Mouse (Mus musculus): ENCODE measurements around the gene Rasa4.

The Rasa4 gene

DNA sequence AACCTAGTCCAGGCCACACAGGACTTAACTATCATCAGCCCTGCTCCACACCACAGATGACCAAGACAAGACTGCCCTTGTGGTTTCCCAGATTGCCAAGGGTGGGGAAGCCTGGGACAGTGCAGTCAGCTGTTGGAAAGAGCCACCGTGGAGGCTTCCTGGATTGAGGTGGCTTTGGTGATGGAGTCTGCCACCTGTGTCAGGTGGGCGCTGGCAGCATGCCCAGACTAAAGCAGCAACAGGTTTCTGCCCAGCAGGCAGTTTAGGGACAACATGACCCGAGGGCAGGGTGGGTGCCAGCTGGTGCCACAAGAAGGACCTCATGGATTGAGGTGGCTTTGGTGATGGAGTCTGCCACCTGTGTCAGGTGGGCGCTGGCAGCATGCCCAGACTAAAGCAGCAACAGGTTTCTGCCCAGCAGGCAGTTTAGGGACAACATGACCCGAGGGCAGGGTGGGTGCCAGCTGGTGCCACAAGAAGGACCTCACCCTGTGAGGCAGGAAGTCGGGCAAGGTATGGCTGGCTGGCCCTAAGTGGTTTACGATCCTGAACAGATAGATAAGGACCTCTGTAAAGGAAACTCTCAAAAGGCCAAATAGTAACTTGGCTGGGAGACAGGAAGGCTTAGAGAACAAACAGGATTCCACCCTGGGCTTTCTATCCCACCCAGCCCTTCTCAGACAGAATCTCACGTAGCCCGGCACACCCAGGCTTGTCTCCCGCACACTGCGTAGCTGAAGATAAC, 17.1 kb upstream of the Rasa4 start:
- in situ Hi-C loops (cut with MboI; ENCODE audit: low sequenced_read_pairs), result loop anchor here (10.0 kb wide), 1 partner anchor 92 kb away; the partner anchor contains the start of gene Ssc4d

- in situ Hi-C loops (cut with MboI; ENCODE audit: low sequenced_read_pairs), result loop anchor here (10.0 kb wide), 1 partner anchor 95 kb away; the partner anchor contains the start of gene Ssc4d
Observed at GRCm38 (mm10) chr5:136069411-136069810, 14.3 kb upstream of the Rasa4 start.

DNA sequence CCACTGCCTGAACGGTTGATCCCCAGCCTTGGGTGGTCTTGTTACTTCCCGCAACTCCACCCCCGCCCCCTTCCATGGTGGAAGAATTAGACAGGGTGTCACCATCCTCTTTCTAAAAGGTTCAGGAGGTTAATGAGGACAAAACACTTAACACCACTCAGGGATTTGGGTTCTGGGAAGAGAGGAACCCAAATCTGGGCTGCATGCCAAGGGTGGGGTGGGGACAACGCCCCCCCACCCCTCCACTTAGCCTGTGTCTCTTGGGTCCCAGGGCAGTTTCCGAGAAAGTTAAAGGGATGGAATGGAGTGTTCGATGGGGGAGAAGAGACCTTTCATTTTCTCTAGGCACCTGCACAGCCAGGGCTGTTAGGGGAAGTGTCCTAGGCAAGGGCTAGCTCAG, 10.7 kb upstream of the Rasa4 start:
- in situ Hi-C loops (cut with MboI; ENCODE audit: low sequenced_read_pairs), result no loop called here

DNA sequence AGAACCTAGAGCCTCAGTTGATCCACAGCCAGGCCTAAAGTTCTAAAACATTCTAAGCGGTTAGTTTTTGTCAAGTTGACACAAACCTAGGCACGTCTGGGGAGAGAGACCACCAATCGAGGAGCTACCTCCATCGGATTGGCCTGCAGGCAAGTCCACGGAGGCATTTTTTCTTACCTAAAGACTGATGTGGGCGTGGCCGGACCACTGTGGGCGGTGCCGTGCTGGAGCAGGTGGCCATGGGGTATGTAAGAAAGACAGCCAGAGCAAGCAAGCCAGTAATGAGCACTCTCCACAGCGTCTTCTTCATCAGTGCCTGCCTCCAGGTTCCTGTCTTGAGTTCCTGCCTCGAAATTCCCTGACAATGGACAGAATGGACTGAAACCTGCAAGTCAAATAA, 10.2 kb upstream of the Rasa4 start:
- in situ Hi-C loops (cut with MboI; ENCODE audit: low sequenced_read_pairs), result no loop called here

GRCm38 (mm10) chr5:136075076-136075475, 8.6 kb upstream of the Rasa4 start:
- in situ Hi-C loops (cut with MboI; ENCODE audit: low sequenced_read_pairs), result no loop called here

DNA sequence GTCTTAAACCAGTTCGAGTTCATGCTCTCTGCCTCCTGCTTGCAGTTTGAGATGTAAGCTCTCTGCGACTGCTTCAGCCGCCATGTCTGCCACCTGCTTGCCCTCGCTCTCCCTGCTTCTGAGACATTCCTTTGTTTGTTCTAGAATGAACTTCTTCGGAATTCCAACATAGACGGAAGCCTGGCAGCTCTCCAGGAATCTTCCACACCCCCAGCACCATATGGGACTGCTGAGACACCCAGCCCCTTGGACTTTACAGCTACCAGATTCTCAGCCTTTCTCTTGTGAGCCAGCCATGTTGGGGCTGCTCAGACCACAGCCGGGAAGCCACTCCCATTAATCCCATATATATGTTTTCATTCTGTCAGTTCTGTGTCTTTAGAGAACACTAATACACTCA, 7.4 kb upstream of the Rasa4 start:
- in situ Hi-C loops (cut with MboI; ENCODE audit: low sequenced_read_pairs), result no loop called here

DNA sequence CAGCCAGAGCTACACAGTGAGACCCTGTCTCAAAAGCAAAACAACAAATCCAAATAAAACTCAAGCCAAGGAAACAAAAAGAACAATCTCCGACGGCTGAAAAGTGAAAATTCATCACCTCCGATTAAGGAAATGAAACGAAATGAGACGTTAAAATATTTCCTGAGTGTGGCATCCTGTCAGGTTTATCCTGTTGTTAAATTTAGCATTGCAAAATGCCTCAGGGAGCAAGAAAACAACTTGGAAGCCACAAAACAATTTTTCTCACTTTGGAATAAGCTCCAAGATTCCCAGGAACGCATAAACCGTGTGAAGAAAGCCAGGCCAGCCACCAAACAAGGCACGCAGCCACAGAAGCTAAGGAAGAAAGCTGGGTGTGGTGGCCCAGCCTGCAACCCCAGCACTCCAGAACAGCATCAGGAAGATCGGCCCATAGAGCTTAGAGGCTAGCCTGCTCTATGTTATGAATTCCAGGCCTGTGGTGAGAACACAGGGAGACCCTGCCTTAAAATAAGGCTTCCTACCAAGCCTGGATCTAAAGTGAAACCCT, 6.6 kb upstream of the Rasa4 start:
- in situ Hi-C loops (cut with MboI; ENCODE audit: low sequenced_read_pairs), result no loop called here

GRCm38 (mm10) chr5:136078136-136078535, 5.6 kb upstream of the Rasa4 start:
- in situ Hi-C loops (cut with MboI; ENCODE audit: low sequenced_read_pairs), result no loop called here

DNA sequence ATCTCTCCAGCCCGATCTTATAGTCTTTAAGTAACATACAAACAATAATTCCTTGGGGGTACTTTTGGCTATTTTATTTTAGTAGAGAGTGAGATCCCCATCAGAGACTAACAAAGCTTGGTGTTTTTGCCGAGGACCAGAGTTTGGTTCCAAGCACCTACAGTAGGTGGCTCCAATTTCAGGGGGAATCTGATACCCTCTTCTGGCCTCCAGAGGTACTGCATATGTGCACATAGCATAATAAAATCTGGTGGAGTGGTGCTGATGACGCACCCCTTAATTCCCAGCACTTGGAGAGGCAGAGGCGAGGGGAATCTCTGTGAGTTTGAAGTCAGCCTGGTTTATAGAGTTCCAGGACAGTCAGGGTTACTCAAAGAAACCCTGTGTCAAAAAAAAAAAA, 1.4 kb upstream of the Rasa4 start:
- in situ Hi-C loops (cut with MboI; ENCODE audit: low sequenced_read_pairs), result no loop called here

- in situ Hi-C loops (cut with MboI; ENCODE audit: low sequenced_read_pairs), result no loop called here
Observed at GRCm38 (mm10) chr5:136084144-136084881, 597 bp downstream of the Rasa4 start.

GRCm38 (mm10) chr5:136084891-136085651, 1.4 kb downstream of the Rasa4 start:
- in situ Hi-C loops (cut with MboI; ENCODE audit: low sequenced_read_pairs), result no loop called here

DNA sequence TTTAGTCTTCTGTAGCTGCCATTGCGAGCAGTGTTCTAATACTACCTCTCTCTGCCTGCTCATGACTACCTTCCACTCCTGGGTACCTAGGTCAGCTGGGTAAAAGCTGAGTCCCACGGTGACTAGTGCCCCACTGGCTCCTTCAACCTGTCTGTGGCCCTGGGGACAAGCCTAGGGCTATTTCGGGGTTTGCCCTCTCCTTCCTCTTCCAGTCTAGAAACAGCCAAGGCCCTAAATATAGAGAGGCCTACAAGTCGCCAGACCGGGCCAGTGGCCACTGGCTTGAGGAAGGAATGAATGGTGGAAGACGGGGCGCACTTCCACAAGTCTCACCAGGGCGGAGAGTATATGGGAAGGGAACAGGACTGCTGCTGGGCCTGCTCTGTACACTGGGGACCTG, 2.6 kb downstream of the Rasa4 start:
- in situ Hi-C loops (cut with MboI; ENCODE audit: low sequenced_read_pairs), result no loop called here

- in situ Hi-C loops (cut with MboI; ENCODE audit: low sequenced_read_pairs), result no loop called here
Observed at GRCm38 (mm10) chr5:136088821-136089575, 5.3 kb downstream of the Rasa4 start.

GRCm38 (mm10) chr5:136091927-136092326, 8.2 kb downstream of the Rasa4 start:
- in situ Hi-C loops (cut with MboI; ENCODE audit: low sequenced_read_pairs), result no loop called here

DNA sequence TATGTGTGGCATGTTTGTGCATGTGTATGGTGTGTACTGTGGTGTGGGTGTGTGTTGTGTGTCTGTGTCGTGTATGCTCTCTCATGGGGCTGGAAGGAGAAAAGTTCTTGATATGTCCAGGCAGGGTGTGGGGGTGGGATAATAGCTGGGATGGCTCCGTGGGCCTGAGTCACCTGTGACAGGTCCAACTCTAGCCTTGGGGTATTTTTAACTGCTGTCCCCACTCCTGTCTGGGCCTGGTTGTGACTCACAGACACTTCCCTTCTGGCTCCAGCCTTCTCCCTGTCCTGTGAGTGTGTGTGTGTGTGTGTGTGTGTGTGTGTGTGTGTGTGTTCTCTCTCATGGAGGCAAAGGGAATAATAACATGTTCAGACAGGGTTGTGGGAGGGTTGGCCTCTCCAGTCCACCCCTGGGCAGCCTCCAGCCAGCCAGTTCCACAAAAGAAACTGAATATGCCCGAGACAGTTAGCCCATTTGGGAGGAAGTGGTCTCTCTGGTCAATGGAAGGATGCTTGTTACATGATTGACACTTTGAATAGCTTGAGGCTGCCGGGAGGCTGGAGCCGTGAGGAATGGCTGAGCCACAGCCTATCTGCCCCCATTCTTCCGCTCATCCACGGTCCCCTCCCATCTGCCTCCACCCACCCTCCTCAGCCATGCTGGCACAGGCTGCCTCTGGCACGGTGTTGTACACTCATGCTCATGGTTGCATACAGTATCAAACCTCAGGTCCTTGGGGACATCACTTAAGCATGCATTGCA, 10.7 kb downstream of the Rasa4 start:
- in situ Hi-C loops (cut with MboI; ENCODE audit: low sequenced_read_pairs), result no loop called here

DNA sequence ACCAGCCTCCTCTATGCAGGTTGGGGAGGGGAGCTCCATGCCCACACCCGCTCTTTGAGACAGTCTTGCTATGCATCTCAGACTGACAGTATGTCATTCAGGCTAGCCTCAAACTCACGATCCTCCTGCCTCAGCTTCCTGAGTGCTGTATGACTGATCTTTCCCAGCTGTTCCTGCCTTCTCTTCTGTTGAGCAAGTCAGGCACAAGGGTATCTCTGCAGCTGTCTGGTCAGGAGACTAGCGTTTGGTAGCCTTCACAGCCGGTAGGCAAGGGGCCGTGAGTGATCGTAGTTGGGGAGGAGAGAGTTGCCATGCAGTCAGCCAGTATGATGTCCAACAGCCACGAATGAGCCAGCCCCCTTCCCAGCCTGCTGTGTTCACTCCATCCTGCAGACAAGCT, 11.4 kb downstream of the Rasa4 start:
- in situ Hi-C loops (cut with MboI; ENCODE audit: low sequenced_read_pairs), result no loop called here

DNA sequence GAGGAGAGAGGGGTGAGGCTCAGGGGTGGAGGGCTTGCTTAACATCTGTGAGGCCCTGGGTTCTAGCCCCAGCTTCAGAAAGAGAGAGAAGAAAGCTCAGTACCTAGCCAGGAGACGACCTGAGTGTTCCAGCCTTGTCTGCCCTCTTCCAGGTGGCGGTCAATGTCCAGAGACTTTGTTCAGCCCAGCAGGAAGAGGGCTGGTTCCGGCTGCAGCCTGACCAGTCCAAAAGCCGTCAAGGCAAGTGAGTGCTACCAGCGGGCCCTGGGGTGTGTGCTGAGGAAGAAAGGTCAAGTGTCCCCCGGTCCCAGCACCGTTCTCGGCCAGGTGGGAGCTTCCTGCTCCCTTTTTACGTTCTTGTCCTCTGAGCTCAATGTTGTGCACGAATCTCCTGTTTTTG, 14.8 kb downstream of the Rasa4 start:
- in situ Hi-C loops (cut with MboI; ENCODE audit: low sequenced_read_pairs), result no loop called here

DNA sequence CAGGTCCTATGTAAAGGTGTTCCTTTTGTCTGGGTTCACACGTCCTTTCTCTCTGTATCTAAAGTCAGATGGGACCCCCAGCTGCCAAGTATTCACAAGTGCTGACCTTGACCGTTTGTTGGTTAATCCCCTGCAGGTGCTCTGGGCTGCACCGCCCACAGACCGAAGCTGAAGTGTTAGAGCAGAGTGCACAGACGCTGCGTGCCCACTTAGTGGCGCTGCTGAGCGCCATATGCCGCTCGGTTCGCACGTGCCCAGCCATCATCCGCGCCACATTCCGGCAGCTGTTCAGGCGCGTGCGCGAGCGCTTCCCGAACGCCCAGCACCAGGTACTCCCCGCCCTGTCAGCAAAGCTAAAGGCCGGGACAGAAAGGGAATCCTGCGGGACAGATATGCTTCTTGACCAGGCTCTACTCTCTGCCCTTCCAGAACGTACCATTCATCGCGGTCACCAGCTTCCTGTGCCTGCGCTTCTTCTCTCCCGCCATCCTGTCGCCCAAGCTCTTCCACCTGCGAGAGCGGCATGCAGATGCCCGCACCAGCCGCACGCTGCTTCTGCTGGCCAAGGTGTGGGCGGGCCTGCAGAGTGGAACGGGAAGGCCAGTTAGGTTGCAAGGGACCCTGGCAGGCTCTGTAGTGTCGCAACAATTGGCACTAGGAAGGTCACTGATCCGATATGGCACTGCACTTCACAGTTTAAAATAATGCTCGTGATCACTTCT, 18.5 kb downstream of the Rasa4 start:
- in situ Hi-C loops (cut with MboI; ENCODE audit: low sequenced_read_pairs), result no loop called here

DNA sequence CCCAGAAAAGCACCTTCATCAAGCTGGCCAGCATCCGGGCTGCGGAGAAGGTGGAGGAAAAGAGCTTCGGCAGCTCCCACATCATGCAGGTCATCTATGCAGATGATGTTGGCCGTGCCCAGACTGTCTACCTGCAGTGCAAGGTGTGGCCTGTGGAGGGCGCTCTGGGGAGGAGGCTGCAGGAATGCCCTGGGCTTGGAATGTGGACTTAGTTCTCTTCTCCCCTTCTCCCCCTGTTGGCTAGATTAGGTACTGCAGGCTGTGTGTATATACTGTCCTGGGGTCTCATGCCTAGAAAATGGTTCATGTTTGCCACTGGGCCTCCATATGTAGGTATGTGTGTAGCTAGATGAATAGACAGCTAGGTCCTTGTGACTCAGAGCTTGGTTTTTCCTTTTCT, 20.8 kb downstream of the Rasa4 start:
- in situ Hi-C loops (cut with MboI; ENCODE audit: low sequenced_read_pairs), result no loop called here
